Mouse (Mus musculus) embryonic fibroblast, embryonic 13.5 days (primary cell): Measurements from ENCODE around the gene Arid5b. TPM values are rescaled to one million over a fixed set of nuclear protein-coding genes. Genes with fewer than 3 reads are reported as not detected.

ENCODE experiments used
- H3K27ac ChIP-seq: 2 replicates; pipeline ENCODE4 v1.5.1; 2012; ENCODE audit warnings: low read length, control low read depth, inconsistent platforms; ENCODE audit not compliant: insufficient read depth
- H3K4me1 ChIP-seq: 2 replicates; pipeline ENCODE4 v1.6.1; 2011; ENCODE audit warnings: low read length; ENCODE audit not compliant: control insufficient read depth, insufficient read depth
- H3K4me3 ChIP-seq: 2 replicates; pipeline ENCODE4 v1.5.1; 2011; ENCODE audit warnings: mild to moderate bottlenecking, control low read depth, low read length; ENCODE audit not compliant: insufficient read depth
- CTCF ChIP-seq: IDR thresholded peaks from 2 replicates; pipeline ENCODE4 v1.5.1; 2011; ENCODE audit warnings: mild to moderate bottlenecking, control low read depth, low read length, moderate library complexity, borderline replicate concordance; ENCODE audit not compliant: insufficient read depth
- POLR2A ChIP-seq: IDR thresholded peaks from 2 replicates; pipeline ENCODE4 v1.6.1; 2011; ENCODE audit warnings: low read depth, mild to moderate bottlenecking, control low read depth, low read length, moderate library complexity
- polyA plus RNA-seq: library from polyadenylated mRNA; stranded (reverse); fragments of >200 nt; gene quantifications from 2 replicates; pipeline ENCODE4 v1.2.4, GENCODE M21; 2011; ENCODE audit warnings: low read depth; ENCODE audit not compliant: missing spikeins, insufficient read length

The Arid5b gene
- polyA plus RNA-seq, 1 experiment: 80.2 TPM

DNA sequence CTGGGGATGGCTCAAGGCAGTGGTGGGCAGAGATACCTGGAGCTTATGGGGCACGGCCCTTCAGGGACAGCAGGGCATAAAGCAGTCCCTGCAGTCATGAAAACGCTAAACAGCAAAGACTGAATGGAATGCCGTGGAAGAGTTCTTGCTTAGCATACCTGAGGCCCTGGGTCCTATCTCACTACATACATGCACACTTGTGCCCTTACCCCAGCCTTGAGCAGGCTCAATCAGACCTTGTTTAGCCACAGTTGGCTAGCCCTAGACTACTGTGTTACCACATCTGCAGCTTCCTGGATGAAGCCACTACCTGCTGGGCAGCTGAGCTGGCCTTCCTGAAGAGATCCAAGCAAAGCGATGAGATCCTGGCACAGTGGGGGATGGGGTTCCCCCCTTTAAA is 205.9 kb downstream of the Arid5b start:
- no peak overlapping the region for H3K27ac ChIP-seq
- H3K4me1 ChIP-seq: no peaks in the 10 kb centered on the region
- no peak overlapping the region for H3K4me3 ChIP-seq
- TF ChIP-seq CTCF: no peak
- no peak for TF ChIP-seq POLR2A

DNA sequence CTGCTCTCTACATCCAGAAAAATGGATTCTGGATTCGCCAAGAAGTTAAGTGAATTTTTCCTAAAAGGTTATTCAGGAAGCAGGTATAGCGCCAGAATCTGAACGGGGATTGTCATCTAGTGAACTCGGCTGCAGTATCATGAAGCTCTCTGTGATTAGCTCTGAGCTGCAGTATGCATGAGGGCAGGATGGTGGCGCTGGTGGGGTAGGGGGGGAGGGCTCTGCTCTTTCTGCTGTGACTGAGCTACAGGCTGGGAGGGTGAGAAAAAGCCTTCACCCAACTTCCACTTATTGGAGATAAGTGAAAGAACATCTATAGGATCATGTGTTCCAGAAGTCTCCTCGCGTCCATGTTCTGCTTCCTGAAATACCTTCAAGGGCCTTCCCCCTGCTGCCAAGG is 207.5 kb downstream of the Arid5b start:
- TF ChIP-seq CTCF (no peak), POLR2A (no peak)
- H3K27ac ChIP-seq: no peak overlapping the region

DNA sequence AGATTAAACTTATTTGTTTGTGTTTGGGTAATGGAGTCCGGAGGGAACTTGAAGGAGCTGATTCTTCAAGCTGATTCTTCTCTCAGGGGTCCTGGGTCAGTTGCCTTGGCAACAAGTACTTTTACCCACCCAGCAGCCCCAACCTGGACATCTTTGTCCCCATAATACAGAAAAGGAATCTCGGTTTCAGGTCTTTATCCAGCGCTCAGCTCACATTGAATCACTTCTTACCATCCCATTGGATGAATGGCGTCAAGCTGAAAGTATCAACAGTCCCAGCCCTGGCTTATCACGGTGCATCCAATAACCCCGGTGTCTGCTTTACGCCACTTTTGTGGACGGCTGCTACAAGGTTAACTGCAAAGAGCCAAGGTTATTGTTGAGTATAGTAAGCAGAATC is 210.1 kb downstream of the Arid5b start:
- Histone ChIP-seq H3K27ac (no peak overlapping the region), H3K4me3 (no peak overlapping the region), H3K4me1 (no peaks in the 10 kb centered on the region)
- TF ChIP-seq POLR2A (no peak), CTCF (no peak)

More for the DNA sequence above, 207.5 kb downstream of the Arid5b start:
- Histone ChIP-seq H3K4me3 (no peak overlapping the region), H3K4me1 (no peaks in the 10 kb centered on the region)

DNA sequence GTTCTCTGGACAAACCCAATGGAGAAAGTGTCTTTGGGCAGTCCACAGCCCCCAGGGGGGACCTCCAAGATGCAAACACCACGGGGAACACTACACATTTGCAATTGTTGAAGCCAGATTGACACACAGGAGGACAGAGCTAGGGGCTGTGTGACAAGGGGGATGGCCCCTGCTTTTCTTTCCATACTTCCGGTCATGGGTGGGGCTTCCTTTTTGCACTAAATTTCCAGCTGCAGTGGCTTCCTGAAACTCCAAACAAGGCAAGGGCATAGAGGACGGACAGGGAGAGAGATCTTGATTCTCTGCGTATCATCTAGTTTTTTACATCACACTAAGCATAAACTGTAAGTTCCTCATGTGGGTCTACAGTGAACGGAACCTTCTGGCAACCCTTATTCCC is 210.6 kb downstream of the Arid5b start:
- H3K4me3 ChIP-seq: no peak overlapping the region
- no peaks in the 10 kb centered on the region for H3K4me1 ChIP-seq
- TF ChIP-seq POLR2A (no peak), CTCF (no peak)
- H3K27ac ChIP-seq: no peak overlapping the region

DNA sequence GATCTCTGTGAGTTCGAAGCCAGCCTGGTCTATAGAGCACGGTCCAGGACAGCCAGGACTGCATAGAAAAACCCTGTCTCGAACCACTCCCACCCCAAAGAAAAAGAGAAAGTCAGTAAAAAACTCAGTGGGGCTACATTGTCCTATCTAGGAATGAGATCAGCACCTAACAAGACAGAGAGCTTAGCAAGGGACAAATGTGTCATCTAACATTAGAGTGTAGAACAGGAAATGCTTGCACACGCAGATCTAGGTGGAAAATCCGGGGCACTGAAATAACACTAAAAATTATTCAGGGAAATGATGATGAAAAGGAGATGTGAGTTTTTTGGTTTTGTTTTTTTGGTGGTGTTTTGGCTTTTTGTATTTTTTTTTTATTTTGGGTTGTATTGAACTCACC is 212.4 kb downstream of the Arid5b start:
- Histone ChIP-seq H3K27ac (no peak overlapping the region), H3K4me1 (no peaks in the 10 kb centered on the region), H3K4me3 (no peak overlapping the region)
- no peak for TF ChIP-seq POLR2A
- TF ChIP-seq CTCF: no peak

DNA sequence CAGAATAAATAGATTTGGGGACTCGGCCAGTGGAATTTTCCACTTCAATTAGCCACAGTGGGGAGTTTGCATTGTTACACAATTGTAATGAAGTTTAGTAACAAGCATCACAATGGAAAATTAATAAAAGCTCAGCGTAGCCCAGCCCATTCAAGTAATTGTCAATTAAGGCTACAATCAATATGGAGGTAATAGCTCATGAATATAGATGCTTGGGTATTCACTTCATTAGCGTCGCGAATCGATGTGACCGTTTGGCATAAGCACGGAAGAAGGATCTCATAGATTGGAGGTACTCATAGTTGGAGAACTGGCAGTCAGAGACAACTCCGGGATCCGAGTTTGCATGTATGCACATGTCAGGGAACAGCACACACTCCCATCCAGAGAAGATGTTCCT is 214.0 kb downstream of the Arid5b start:
- TF ChIP-seq POLR2A (no peak), CTCF (no peak)
- Histone ChIP-seq H3K4me3 (no peak overlapping the region), H3K4me1 (no peaks in the 10 kb centered on the region), H3K27ac (no peak overlapping the region)

DNA sequence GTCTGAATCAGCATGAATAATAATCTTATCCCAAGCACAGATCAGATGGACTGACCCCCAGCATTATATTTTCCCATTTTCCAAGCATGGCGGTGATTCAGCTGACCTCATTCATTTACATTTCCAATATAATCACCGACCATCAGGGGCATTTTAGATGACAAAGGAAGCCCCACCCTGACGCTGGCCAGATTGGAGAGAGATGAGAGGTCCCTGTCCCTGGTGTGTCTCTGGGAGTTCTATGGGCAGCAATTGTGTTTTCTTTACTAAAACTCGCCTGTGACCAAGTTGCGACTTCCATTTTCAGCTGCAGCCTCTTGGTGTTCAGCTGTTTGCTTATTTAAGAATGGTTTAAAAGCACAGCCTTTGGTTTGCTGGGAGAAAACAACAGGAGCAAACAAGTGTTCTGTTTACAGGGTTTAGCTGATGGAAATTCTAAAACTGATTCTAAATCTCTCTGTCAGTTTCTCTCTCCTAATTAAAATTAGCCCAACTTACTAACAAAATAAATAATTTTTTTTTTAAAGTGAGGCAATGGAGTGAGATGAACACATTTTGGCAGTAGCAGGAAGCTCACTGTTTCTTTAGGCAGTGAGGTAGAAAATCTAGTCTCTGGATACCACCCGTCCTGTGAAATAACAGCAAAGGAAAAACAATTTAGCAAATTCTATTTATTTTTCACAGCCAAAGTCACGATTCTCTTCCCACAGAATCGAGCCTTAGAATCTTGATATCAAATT is 214.6 kb downstream of the Arid5b start:
- no peak overlapping the region for H3K27ac ChIP-seq

DNA sequence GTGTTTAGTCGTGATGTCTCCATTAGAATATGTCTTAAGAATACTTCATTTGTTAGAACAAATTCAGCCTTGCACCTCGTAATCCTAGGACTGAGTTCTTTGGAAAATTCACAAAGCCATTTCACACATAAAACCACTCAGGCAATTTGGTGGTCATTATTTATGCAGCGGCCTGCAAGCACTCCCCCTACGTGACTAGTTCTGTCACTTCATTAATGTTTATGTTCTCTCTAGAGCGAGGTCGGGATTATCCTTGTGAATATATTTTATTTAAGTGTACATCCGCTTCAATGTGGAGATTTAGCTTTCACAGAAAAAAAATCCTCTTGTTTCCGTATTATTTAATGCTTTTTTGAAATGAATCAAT is 217.3 kb downstream of the Arid5b start:
- H3K27ac ChIP-seq: no peak overlapping the region
- TF ChIP-seq CTCF: no peak
- no peak for TF ChIP-seq POLR2A
- no peak overlapping the region for H3K4me3 ChIP-seq
- no peaks in the 10 kb centered on the region for H3K4me1 ChIP-seq

More for the DNA sequence above, 214.6 kb downstream of the Arid5b start:
- TF ChIP-seq POLR2A (no peak), CTCF (no peak)
- Histone ChIP-seq H3K4me1 (no peaks in the 10 kb centered on the region), H3K4me3 (no peak overlapping the region)

DNA sequence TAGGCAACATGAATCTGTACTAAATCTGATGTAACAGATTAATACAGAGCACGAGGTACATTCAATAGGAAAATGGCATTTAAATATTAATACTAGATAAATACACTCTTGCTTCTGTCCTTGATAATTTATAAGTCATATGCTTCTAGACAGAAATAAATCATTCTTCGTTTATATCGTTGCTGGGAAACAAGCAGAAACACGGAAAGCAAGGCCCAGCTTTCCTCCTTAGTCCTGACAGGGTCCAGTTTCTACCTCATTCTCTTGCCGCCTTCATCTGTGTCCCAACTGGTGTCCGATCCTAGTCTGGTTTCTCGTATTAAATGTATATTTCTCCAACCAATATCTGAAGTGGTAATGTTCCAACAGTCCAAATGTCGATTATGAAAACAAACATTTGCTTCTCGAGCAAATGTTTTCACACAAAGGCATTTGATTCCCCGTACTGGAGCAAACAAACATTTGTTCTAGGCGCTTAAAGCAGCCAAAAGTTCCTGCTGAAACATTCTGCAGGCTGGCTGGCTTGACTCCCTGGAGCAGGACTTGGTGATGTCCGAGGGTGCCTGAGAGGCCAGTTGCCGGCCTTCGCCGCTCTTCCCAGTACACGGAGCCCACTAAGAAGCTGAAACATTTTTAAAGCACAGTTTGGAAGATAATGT is 217.8 kb downstream of the Arid5b start:
- Histone ChIP-seq H3K27ac (no peak overlapping the region), H3K4me1 (no peaks in the 10 kb centered on the region), H3K4me3 (no peak overlapping the region)
- TF ChIP-seq POLR2A (no peak), CTCF (no peak)

DNA sequence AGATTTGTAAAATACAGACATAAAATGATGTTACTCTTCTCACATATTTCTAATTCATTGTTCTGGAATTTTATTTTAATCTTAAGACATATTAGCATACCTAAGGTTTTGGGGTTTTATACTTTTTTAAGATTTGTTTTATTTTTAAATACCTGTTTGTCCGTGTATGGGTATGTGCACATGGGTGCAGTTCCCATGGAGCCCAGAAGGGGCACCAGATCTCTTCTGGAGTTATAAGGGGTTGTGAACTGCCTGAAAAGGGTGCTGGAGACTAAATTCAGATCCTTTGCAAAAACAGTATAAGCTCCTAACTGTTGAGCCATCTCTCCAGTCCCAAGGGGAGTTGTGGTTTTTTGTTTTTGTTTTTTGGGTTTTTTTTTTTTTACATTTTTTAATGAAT is 220.2 kb downstream of the Arid5b start:
- H3K27ac ChIP-seq: no peak overlapping the region
- no peaks in the 10 kb centered on the region for H3K4me1 ChIP-seq
- TF ChIP-seq CTCF (no peak), POLR2A (no peak)
- H3K4me3 ChIP-seq: no peak overlapping the region
